Mouse (Mus musculus) gastrocnemius, adult 18-20 months (tissue): ENCODE measurements around the gene Numb. TPM values are rescaled to one million over a fixed set of nuclear protein-coding genes. Genes with fewer than 3 reads are reported as not detected.
"Not testable (repeated sequence)": the region's sequence is repeated elsewhere in the genome, so short reads cannot be mapped to it uniquely, and the experiment has no call there.

Source experiments
- DNase-seq: peaks from one replicate; pipeline ENCODE4 v3.0.0; 2021; ENCODE audit warnings: low spot score
- long read RNA-seq, 2 experiments: library from polyadenylated mRNA; stranded (forward); transcript quantifications; one replicate each; pipeline ENCODE4 v2.0.0; 2021
- total RNA-seq, 2 experiments: library from RNA; stranded (reverse); gene quantifications; 2 replicates each; pipeline ENCODE4 v1.2.3; 2021

The Numb gene
- 10 to 100 TPM; 16.3 to 19.4 TPM for total RNA-seq
- long read RNA-seq, experiment 1, transcript Numb-204 (11 exons, 3,549 nt): major isoform, 5 of 23 reads
- long read RNA-seq, experiment 1, partial matches to known transcripts: 1 of 23 reads
- long read RNA-seq, experiment 1, other reads (novel, unspliced or antisense): 17 of 23 reads
- long read RNA-seq, experiment 2, partial matches to known transcripts: 4 of 20 reads
- long read RNA-seq, experiment 2, other reads (novel, unspliced or antisense): 13 of 20 reads

DNA sequence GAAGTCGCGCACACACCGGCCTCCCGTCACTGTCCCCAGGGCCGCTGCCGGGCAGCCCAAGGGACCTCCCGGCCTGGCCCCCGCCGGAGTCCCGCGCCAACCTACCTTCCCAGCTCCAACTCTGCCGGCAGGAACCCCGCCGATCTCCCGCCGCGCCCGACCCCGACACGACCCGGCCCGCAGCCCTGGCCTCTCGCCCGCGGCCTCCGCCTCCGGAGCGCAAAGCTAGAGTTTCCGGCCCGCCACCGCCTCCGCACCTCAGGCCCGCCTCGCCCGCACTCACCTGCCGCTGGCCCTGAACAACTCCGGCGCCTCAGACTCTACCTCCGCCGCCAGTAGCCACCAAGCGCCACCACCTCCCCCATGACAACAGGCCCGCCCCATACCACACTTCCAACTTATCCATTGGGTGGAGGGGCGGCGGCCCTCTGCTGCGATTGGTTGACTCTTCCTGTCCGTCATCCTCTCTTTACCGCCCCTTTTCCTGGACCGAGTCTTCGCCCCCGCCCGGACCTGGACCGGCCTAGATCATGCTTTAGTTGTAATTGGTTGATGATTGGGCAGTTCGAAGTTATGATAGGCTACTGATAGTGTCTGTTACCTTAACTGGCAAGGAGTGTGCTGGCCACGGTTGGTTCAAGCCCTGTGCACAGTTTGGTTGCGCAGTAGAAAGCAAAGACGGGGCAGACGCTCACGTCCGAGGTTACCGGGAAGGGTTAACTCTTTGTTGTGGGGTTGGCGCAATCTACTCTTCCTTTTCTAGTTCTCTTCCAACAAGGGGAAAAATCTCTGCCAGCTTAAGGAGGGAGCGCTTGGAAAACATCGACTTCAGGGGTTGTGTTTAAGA lies at the start of gene Numb:
Gene Numb, minus strand, starts transcription at position 400 of the 847 bp plus-strand sequence.
- DNase-seq: peak; percentile 99

GRCm38 (mm10) chr12:83965235-83965634 lies 43.5 kb upstream of the Numb start:
- no peak for DNase-seq

DNA sequence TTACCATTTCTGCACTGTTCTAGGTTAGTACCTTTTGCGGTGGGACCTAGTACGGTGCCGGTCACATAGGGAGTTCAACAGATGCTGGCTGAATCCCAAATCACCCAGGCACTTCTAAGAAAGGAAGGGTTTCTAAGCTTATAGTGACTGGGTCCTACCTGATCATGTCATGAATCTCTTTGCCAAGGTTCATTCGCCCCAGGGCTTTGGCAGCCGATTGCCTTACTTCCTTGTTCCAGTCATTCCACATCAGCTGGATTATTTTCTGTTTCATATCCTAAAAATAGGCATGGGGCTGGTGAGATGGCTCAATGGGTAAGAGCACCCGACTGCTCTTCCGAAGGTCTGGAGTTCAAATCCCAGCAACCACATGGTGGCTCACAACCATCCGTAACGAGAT lies 36.5 kb upstream of the Numb start:
- no peak for DNase-seq

GRCm38 (mm10) chr12:83951711-83952575 lies 30.2 kb upstream of the Numb start:
- DNase-seq: no peak

DNA sequence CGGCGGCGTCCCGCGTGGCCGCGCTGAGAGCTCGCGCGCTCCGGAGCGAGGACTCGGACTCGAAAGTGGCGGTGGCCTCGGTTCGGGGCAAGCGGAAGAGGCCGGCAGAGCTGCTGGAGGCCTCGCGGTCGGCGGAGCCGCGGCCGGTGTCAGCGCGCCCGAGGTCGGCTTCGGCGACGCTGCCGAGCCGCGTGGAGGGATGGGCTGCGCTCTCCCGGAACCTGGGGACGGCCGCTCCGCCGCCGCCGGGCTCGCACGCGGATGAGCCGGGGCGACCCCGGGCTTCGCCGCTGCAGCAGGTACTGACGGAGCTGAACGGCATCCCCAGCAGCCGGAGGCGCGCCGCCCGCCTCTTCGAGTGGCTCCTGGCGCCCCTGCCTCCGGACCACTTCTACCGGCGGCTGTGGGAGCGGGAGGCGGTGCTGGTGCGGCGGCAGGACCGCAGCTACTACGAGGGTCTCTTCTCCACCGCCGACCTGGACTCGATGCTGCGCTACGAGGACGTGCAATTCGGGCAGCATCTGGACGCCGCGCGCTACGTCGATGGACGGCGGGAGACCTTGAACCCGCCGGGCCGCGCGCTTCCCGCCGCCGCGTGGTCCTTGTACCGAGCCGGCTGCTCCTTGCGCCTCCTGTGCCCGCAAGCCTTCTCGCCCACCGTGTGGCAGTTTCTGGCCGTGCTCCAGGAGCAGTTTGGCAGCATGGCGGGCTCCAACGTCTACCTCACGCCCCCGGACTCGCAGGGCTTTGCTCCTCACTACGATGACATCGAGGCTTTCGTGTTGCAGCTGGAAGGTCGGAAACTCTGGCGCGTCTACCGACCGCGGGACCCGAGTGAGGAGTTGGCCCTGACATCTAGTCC lies 29.3 kb upstream of the Numb start:
- peak; percentile 16 for DNase-seq

DNA sequence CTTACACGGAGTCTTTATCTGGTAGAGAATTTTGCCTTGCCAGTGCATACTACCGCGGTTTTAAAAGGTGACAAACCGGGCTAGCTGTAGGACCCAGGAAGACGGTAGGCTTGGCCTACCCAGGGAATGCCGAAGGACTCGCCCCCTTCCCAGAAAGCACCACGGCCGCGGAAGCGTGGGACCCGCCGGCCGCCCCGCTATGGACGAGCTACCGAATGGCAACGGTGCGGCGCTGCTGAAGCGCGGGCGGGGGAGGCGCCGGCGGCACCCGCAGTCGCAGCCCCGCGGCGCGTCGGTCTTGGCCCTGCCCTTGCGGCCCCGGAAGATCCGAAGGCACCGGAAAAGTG lies 28.7 kb upstream of the Numb start, which contains the start of gene Riox1:
Gene Riox1, plus strand, starts transcription at position 116 of the 347 bp plus-strand sequence.
- DNase-seq: peak; percentile 83

DNA sequence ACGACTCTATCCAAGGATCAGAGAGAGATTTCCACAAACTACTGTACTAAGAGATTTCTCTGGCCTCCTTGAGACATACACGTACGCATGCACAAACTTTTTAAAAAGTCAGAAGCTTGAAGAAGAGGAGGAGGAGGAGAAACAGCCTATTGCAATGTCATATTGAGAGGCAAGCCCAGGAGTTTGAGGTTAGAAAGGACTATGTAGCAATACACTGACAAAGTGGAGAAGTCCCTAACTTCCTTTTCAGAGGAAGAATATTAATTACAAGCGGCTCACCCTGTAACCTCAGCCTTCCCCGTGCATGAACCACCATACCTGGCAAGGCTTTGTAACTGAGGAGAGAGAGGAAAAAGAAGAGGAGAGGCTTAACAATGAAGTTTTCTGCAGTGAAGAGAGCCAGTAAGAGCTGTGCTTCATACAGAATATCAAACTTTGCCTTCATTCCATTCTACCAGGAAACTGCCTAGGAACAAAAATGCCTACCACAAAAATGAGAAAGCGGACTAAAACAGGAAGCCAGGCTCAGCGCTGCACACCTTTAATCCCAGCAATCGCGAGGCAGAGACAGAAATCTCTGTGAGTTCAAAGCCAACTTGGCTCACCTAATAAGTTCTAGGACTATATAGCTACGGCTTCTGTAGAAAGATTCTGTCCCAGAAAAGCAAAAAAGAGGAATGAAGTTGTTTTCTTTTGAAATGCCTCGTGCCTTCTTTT lies 28.2 kb upstream of the Numb start:
- no peak for DNase-seq

- DNase-seq: no peak
Measured at GRCm38 (mm10) chr12:83949043-83949442, 27.3 kb upstream of the Numb start.

GRCm38 (mm10) chr12:83947260-83947811 lies 25.6 kb upstream of the Numb start:
- no peak for DNase-seq

DNA sequence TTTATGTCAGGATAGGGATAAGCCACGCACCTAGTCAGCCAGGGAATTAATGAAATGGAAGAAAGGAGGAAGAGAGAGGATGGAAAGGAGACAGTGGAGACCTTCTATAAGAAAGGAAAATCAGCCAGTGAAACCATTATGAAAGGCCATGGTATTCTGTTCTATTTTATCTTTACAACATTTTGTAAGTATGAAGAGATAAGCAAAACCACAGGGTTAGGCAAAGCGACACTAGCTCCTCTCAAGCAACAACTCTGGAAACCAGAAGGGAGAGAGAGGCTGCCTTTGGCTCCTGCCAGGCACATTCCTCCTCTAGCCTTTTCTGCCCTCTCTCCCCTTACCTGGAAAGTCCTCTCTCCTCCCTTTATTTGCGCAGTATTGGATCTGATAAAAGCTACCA lies 20.2 kb upstream of the Numb start:
- no peak for DNase-seq

- DNase-seq: no peak
Measured at GRCm38 (mm10) chr12:83940031-83940430, 18.3 kb upstream of the Numb start.

- no peak for DNase-seq
Measured at GRCm38 (mm10) chr12:83939332-83939731, 17.6 kb upstream of the Numb start.

DNA sequence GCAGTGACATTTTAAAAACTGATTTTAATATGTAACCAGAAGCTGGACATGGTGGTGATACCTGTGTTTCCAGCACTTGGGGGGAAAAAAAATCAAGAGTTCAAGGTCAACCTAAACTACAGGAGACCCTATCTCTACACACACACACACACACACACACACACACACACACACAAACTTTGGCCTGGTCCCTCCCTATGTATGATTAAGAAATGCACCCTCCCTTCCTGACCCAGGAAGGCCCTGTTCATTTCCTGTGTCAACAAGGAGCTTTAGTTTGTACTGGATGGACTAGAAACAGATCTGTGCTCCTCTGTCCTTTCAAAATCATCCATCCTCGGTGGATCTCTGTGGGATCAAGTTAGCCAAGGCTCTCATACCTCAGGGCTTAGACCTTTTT lies 16.9 kb upstream of the Numb start:
- DNase-seq: not testable (repeated sequence)

- DNase-seq: no peak
Measured at GRCm38 (mm10) chr12:83937600-83937999, 15.9 kb upstream of the Numb start.

GRCm38 (mm10) chr12:83929186-83929804 lies 7.6 kb upstream of the Numb start:
- no peak for DNase-seq

- no peak for DNase-seq
Measured at GRCm38 (mm10) chr12:83927747-83928146, 6.0 kb upstream of the Numb start.

DNA sequence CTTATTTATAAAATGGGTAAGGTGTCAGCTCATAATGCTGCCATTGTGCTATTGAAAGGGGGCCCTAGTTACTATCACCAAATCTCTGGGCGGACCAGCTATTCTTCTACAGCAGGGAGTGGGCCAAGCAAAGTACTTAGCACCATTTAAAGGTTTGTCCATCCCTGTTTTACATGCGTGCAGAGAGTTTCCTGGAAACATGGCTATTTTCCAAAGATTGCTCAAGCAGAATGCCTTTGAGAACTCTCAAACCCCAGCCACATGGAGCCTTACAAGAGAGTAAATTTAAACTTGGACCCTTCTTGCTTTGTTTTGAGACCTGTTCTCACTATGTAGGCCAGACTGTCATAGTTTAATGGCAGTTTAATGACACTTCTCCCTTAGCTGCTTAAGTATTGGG lies 4.3 kb upstream of the Numb start:
- no peak for DNase-seq

- no peak for DNase-seq
Measured at GRCm38 (mm10) chr12:83925160-83925703, 3.5 kb upstream of the Numb start.

GRCm38 (mm10) chr12:83924332-83924731 lies 2.6 kb upstream of the Numb start:
- DNase-seq: no peak
